Mouse (Mus musculus): ENCODE data around the gene Zswim4. TPM values are rescaled to one million over a fixed set of nuclear protein-coding genes. Genes with fewer than 3 reads are reported as not detected.
"Not testable (repeated sequence)": the region's sequence is repeated elsewhere in the genome, so short reads cannot be mapped to it uniquely, and the experiment has no call there.

The Zswim4 gene
- 52.8 and 57.9 TPM in 2 replicates for polyA plus RNA-seq (2016; fragmentation: Nextera tagmentation; extraction: Ambion mirVana)

- WGBS = under 1% methylated on average over 35 of the region's 35 CpGs
- Histone ChIP-seq H3K27me3 (replicated peaks) (no peaks in the 10 kb centered on the region), H3K27ac (peak within 1 kb of the TSS; percentile 68; the same call in 1 of the 2 replicates), H3K9me3 (no peaks in the 10 kb centered on the region), H3K36me3 (peaks cover 29% of the 10 kb centered on the region), H3K4me1 (peaks cover 28% of the 10 kb centered on the region), H3K9ac (peak within 1 kb of the TSS; percentile 98), H3K4me2 (replicated peaks) (peak within 1 kb of the TSS; percentile 90), H3K4me3 (peak within 1 kb of the TSS; percentile 90)
- peak; percentile 98 for ATAC-seq (ENCODE audit: low FRiP score, low read depth)
Measured at GRCm38 (mm10) chr8:84236998-84237473, at the start of gene Zswim4. Gene Zswim4 (minus strand): TSS chr8:84237055.

GRCm38 (mm10) chr8:84285665-84286064, 48.8 kb upstream of the Zswim4 start:
- H3K4me1 ChIP-seq; H3K9me3 ChIP-seq; H3K4me2 ChIP-seq (replicated peaks); H3K27me3 ChIP-seq (replicated peaks); H3K9ac ChIP-seq; H3K27ac ChIP-seq; H3K36me3 ChIP-seq; ATAC-seq (ENCODE audit: low FRiP score, low read depth); H3K4me3 ChIP-seq: not testable (repeated sequence)
- WGBS = 59% methylated on average over 5 of the region's 5 CpGs

- Histone ChIP-seq H3K27ac (no peak overlapping the region), H3K27me3 (replicated peaks) (no peaks in the 10 kb centered on the region), H3K36me3 (no peaks in the 10 kb centered on the region), H3K4me3 (no peak overlapping the region), H3K4me2 (replicated peaks) (peak overlapping the region; percentile 8; the same call in 1 of the 2 replicates), H3K9me3 (no peaks in the 10 kb centered on the region), H3K4me1 (no peaks in the 10 kb centered on the region), H3K9ac (no peak overlapping the region)
- 33% methylated on average over 9 of the region's 9 CpGs for WGBS
- no peak for ATAC-seq (ENCODE audit: low FRiP score, low read depth)
Measured at GRCm38 (mm10) chr8:84284608-84285063, 47.8 kb upstream of the Zswim4 start.

- no peak overlapping the region for H3K27ac ChIP-seq
- ATAC-seq (ENCODE audit: low FRiP score, low read depth) = no peak
- H3K4me1 ChIP-seq = no peaks in the 10 kb centered on the region
- 82% methylated on average over 10 of the region's 10 CpGs for WGBS
- H3K9ac ChIP-seq = no peak overlapping the region
- no peaks in the 10 kb centered on the region for H3K36me3 ChIP-seq
- H3K4me2 ChIP-seq (replicated peaks) = no peak overlapping the region
- H3K9me3 ChIP-seq = no peaks in the 10 kb centered on the region
- no peaks in the 10 kb centered on the region for H3K27me3 ChIP-seq (replicated peaks)
- H3K4me3 ChIP-seq = no peak overlapping the region
Measured at GRCm38 (mm10) chr8:84280777-84281176, 43.9 kb upstream of the Zswim4 start.

GRCm38 (mm10) chr8:84276447-84276846, 39.6 kb upstream of the Zswim4 start:
- no peaks in the 10 kb centered on the region for H3K27me3 ChIP-seq (replicated peaks)
- ATAC-seq (ENCODE audit: low FRiP score, low read depth) = no peak
- H3K9ac ChIP-seq = 0 out of 2 replicates have a peak overlapping the region, but pooled peaks have one; percentile 21
- no peaks in the 10 kb centered on the region for H3K36me3 ChIP-seq
- WGBS = 67% methylated on average over 1 of the region's 1 CpGs
- H3K9me3 ChIP-seq = no peaks in the 10 kb centered on the region
- no peak overlapping the region for H3K4me3 ChIP-seq
- no peak overlapping the region for H3K27ac ChIP-seq
- no peaks in the 10 kb centered on the region for H3K4me1 ChIP-seq
- no peak overlapping the region for H3K4me2 ChIP-seq (replicated peaks)

GRCm38 (mm10) chr8:84273968-84274367, 37.1 kb upstream of the Zswim4 start:
- H3K9ac ChIP-seq = no peak overlapping the region
- no peaks in the 10 kb centered on the region for H3K36me3 ChIP-seq
- H3K4me1 ChIP-seq = peaks cover 9% of the 10 kb centered on the region
- H3K4me3 ChIP-seq = no peak overlapping the region
- H3K27ac ChIP-seq = no peak overlapping the region
- ATAC-seq (ENCODE audit: low FRiP score, low read depth) = no peak
- H3K9me3 ChIP-seq = no peaks in the 10 kb centered on the region
- H3K27me3 ChIP-seq (replicated peaks) = no peaks in the 10 kb centered on the region
- 85% methylated on average over 3 of the region's 3 CpGs for WGBS
- no peak overlapping the region for H3K4me2 ChIP-seq (replicated peaks)

- H3K9ac ChIP-seq = no peak overlapping the region
- H3K27ac ChIP-seq = no peak overlapping the region
- no peaks in the 10 kb centered on the region for H3K27me3 ChIP-seq (replicated peaks)
- no peak overlapping the region for H3K4me2 ChIP-seq (replicated peaks)
- peaks cover 9% of the 10 kb centered on the region for H3K4me1 ChIP-seq
- no peaks in the 10 kb centered on the region for H3K36me3 ChIP-seq
- 85% methylated on average over 4 of the region's 4 CpGs for WGBS
- no peak for ATAC-seq (ENCODE audit: low FRiP score, low read depth)
- H3K4me3 ChIP-seq = no peak overlapping the region
- H3K9me3 ChIP-seq = no peaks in the 10 kb centered on the region
Measured at GRCm38 (mm10) chr8:84272302-84272701, 35.4 kb upstream of the Zswim4 start.

- WGBS = under 1% methylated on average over 44 of the region's 44 CpGs
Measured at GRCm38 (mm10) chr8:84269950-84270773, 33.3 kb upstream of the Zswim4 start, which contains the start of gene Ccdc130. Gene Ccdc130 (minus strand): TSS chr8:84270380.

GRCm38 (mm10) chr8:84261098-84261497, 24.2 kb upstream of the Zswim4 start:
- no peaks in the 10 kb centered on the region for H3K27me3 ChIP-seq (replicated peaks)
- H3K27ac ChIP-seq = no peak overlapping the region
- peaks cover 13% of the 10 kb centered on the region for H3K4me1 ChIP-seq
- H3K9ac ChIP-seq = no peak overlapping the region
- no peak for ATAC-seq (ENCODE audit: low FRiP score, low read depth)
- H3K4me3 ChIP-seq = no peak overlapping the region
- 92% methylated on average over 4 of the region's 4 CpGs for WGBS
- peaks cover 79% of the 10 kb centered on the region for H3K36me3 ChIP-seq
- H3K9me3 ChIP-seq = no peaks in the 10 kb centered on the region
- no peak overlapping the region for H3K4me2 ChIP-seq (replicated peaks)

More at GRCm38 (mm10) chr8:84269950-84270773, 33.3 kb upstream of the Zswim4 start, which contains the start of gene Ccdc130:
- Histone ChIP-seq H3K4me2 (replicated peaks) (peak within 1 kb of the TSS; percentile 89), H3K27me3 (replicated peaks) (no peaks in the 10 kb centered on the region), H3K9ac (peak within 1 kb of the TSS; percentile 74), H3K27ac (no peak within 1 kb of the TSS), H3K4me3 (peak within 1 kb of the TSS; percentile 66), H3K36me3 (peaks cover 19% of the 10 kb centered on the region), H3K4me1 (peaks cover 9% of the 10 kb centered on the region), H3K9me3 (no peaks in the 10 kb centered on the region)
- ATAC-seq (ENCODE audit: low FRiP score, low read depth) = peak; percentile 99

- H3K4me1 ChIP-seq = peaks cover 16% of the 10 kb centered on the region
- WGBS = under 1% methylated on average over 64 of the region's 64 CpGs
- no peaks in the 10 kb centered on the region for H3K9me3 ChIP-seq
- H3K4me2 ChIP-seq (replicated peaks) = peak within 1 kb of the TSS; percentile 98
- peaks cover 69% of the 10 kb centered on the region for H3K36me3 ChIP-seq
- ATAC-seq (ENCODE audit: low FRiP score, low read depth) = peak; percentile 90
- peak within 1 kb of the TSS; percentile 88 for H3K9ac ChIP-seq
- no peaks in the 10 kb centered on the region for H3K27me3 ChIP-seq (replicated peaks)
- H3K27ac ChIP-seq = peak within 1 kb of the TSS; percentile 76; the same call in 1 of the 2 replicates
- H3K4me3 ChIP-seq = peak within 1 kb of the TSS; percentile 75
Measured at GRCm38 (mm10) chr8:84256822-84257610, 20.2 kb upstream of the Zswim4 start, which contains the start of gene Mri1. Gene Mri1 (minus strand): TSS chr8:84257326.

- Histone ChIP-seq H3K27ac (peak overlapping the region; percentile 76; the same call in 1 of the 2 replicates), H3K9ac (peak overlapping the region; percentile 88), H3K27me3 (replicated peaks) (no peaks in the 10 kb centered on the region), H3K36me3 (peaks cover 69% of the 10 kb centered on the region), H3K4me3 (peak overlapping the region; percentile 75), H3K9me3 (no peaks in the 10 kb centered on the region), H3K4me2 (replicated peaks) (peak overlapping the region; percentile 98), H3K4me1 (peaks cover 16% of the 10 kb centered on the region)
- ATAC-seq (ENCODE audit: low FRiP score, low read depth) = peak; percentile 18; the same call in 1 of the 2 replicates
- 12% methylated on average over 6 of the region's 6 CpGs for WGBS
Measured at GRCm38 (mm10) chr8:84256458-84256821, 19.6 kb upstream of the Zswim4 start.

- 85% methylated on average over 3 of the region's 3 CpGs for WGBS
- no peak for ATAC-seq (ENCODE audit: low FRiP score, low read depth)
- Histone ChIP-seq H3K4me2 (replicated peaks) (peak overlapping the region; percentile 98), H3K4me1 (peaks cover 16% of the 10 kb centered on the region), H3K9ac (peak overlapping the region; percentile 88; the same call in 1 of the 2 replicates), H3K9me3 (no peaks in the 10 kb centered on the region), H3K4me3 (peak overlapping the region; percentile 75), H3K27ac (no peak overlapping the region), H3K36me3 (peaks cover 67% of the 10 kb centered on the region), H3K27me3 (replicated peaks) (no peaks in the 10 kb centered on the region)
Measured at GRCm38 (mm10) chr8:84255858-84256257, 19.0 kb upstream of the Zswim4 start.
